Mouse (Mus musculus): ENCODE measurements around the gene Hoxc6.

- TF ChIP-seq POLR2A (IDR thresholded peaks at IDR 0.05; ENCODE audit: low read depth, low read length) (no peak), CTCF (IDR thresholded peaks at IDR 0.05; ENCODE audit: extremely low read depth, insufficient read depth, insufficient read length, insufficient replicate concordance) (no peak)
Measured at GRCm38 (mm10) chr15:103015406-103016166, 17.5 kb downstream of the Hoxc6 start.
